Mouse (Mus musculus): ENCODE data around the gene Lrig2.

Lrig2 gene

GRCm38 (mm10) chr3:104501648-104502047 is 10.1 kb downstream of the Lrig2 start:
- no peak for DNase-seq

DNA sequence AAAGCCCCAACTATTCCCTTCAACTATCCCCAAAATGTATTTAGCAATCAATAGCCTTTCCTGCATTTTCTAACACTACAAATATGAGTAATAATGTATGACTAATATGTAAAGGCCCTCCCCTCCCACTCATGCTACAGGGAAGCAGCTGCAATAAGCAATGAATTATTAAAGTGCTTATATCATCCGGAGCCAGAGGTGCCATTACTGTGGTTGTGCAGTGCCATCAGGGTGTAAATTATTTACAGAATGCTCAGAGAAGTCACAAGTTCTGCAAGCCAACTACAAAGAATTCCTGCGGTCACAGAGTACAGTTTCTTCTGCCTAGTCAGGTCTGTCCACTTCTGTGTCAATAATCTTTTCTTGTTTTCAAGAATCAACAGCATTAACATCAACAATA is 10.8 kb downstream of the Lrig2 start:
- DNase-seq, result no peak

DNA sequence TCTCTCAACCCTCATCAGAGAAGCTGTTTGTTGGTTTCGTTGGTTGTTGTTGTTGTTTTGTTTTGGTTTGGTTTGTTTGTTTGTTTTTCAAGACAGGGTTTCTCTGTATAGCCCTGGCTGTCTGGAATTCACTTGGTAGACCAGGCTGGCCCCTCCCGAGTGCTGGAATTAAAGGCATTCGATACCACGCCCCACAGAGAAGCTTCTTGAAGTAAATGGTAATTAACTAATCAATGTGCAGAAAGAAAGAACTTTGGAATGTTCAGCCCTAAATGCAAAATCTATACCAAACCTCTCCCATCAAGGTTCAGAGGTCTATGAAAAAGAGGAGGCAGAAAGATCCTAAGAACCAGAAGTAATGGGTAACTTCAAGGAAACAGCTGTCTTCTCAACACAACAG is 15.5 kb downstream of the Lrig2 start:
- DNase-seq, result no peak

DNA sequence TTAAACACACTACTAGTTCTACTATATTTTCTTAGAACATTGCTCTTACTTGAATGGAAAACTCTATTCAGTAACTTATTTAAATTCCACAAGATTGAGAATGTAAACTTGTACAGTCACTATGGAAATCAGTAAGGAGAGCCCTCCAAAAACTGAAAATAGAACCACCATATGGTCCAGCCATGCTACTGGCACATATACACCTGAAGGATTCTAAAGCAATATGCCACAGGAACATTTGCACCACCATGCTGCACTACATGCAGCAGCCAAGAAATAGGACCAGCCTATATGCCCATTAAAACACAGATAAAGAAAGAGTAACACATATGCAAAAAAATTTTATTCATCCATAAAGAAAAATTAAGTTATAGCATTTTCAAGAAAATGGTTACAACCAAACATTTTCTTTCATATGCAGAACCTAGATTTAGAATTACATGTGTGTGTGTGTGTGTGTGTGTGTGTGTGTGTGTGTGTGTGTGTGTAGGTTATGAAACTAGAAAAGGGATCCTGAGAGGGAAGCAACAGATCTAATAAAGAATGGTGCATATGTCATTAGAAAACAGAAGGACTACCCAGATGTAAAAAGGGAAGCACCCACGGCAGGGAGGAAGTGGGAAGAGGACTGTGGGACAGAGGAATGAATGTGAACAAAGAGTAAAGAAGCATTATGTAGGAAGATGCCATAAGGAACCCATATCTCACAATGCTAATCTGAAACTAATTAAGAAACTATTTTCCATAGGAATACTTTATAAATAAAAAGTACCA is 30.6 kb downstream of the Lrig2 start:
- DNase-seq, result no peak

GRCm38 (mm10) chr3:104478056-104478455 is 33.7 kb downstream of the Lrig2 start:
- DNase-seq, result no peak

DNA sequence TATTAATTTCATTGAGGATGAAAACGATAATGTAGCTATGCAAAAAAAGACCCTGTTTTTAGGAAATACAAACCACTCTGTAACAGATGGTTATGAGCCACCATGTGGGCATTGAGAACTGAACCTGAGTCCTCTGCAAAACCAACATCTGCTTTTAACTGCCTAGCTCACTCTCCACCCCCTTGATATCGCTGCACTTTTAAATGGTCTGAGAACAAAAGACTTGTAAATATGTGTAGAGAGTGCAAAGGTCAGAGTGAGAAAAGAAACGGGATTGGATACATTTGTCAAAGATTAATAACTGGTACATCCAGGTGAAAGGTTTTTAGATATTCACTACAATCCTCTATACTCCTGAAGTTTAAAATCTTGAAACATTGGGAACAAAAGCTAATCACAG is 42.3 kb downstream of the Lrig2 start:
- DNase-seq, result no peak

DNA sequence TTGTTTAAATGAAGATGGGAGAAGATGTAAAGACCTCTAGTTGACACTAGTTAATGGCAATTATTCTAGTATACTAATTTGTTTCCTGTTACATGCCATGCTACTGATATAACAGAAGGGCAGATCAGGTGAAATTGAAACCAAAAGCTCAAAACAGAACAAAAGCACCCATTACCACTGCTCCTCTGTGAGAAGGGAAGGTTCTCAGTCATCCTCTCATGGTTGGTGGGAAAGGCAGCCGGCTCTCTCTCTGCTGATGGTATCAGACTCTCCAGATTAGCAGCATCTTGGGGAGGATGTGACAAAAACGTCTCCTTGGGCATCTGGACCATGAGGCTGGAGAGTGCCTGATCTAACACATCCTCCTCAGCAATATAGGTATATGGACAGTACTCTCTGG is 50.5 kb downstream of the Lrig2 start:
- DNase-seq, result no peak

- no peak for DNase-seq
Measured at GRCm38 (mm10) chr3:104458588-104458987, 53.1 kb downstream of the Lrig2 start.

DNA sequence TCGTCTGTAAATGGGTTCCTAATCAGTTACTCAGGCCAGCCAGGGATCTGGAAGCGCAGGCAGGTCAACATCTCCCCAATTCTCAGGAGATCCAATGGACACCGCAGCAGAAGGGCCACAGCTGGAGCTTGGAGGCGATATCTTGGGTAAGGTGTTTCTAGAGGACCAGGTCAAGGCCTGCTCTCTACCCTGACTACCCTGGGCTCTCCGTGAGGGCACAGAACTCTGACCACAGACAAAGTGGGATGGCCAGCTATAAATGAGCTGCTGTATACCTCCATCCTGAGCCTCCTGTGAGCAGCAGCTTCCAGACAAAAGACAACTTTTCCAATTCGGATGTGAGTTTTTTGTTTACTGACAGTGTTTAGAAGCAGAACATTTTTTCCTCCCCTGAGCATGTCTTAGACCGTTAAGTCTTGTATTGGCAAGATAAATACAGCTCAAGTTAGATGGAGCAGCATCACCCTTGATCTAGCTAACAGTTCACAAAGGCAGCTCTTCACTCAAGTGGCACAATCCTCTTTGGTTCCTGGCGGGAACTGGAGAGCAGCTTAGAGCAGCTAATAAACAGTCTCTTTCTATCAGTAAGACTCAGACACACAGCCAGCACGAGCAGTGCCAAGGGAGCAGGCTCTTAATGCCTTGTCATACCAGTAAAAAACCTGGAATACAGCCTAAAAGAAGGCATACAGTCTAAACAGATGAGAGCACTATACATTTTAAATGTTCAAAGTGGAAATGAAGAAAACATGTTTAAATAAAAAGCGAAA is 56.0 kb downstream of the Lrig2 start:
- no peak for DNase-seq

GRCm38 (mm10) chr3:104447240-104447639 is 64.5 kb downstream of the Lrig2 start:
- no peak for DNase-seq

DNA sequence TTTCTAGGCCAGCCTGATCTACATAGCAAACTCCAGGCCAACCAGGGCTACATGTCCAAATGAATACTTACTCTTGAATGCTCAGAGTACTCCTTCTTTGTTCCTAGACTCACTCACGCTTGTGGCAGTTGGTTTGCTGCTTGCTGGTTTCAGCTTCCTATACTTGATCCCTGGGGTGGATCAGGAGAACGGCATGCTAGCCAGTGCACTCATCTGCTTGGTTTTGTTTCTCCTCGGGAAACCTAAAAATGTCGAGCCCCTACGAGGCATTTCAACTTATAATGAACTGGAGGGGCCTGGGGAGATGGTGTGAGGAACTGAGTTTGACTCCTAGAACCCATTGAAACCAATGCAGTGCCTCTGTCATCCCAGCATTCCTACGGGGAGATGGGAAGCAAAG is 65.0 kb downstream of the Lrig2 start:
- no peak for DNase-seq

- DNase-seq, result no peak
Measured at GRCm38 (mm10) chr3:104445576-104445975, 66.1 kb downstream of the Lrig2 start.

DNA sequence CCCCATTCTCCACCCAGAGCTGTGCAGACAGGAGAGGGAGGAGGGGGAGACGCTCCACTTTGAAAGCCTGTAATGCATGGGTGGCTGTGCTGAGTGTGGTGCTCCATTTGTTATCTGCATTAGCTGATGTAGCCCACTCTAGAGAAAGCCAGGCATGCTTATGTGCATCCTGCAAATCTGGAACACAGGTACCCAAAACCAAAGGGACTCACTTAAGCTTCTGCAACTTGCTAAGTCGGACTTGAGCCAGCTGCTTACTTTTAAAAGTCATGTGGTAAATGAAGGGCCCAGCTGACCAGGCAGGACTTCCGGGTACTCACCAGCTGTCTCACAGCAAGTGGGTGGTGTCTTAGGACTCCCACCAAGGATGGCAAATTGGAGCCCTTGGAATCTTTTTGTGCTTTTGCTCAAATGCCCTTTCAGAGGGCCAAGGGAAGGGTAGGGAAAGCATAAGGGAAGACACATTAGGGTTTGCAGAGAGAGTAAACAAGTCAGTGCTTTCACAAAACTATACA is 66.7 kb downstream of the Lrig2 start:
- DNase-seq, result no peak

DNA sequence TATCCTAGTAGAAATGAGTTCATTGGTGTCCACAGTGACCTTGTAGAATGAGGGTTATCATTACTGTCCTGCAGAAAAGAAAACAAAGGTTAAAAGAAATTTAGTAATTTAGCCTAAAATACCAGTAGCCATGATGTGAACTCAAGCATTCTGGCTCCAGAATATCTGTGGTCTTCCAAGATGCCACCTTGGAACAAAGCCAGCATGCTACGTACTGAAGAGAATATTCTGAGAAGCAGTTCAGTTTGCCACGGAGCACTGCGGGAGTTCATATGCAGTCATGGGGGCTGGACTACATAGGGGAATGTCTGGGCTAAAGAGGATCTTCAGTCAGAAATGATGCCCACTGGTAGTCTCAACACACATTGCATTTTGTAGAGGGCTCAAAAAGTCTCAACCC is 67.6 kb downstream of the Lrig2 start:
- no peak for DNase-seq

DNA sequence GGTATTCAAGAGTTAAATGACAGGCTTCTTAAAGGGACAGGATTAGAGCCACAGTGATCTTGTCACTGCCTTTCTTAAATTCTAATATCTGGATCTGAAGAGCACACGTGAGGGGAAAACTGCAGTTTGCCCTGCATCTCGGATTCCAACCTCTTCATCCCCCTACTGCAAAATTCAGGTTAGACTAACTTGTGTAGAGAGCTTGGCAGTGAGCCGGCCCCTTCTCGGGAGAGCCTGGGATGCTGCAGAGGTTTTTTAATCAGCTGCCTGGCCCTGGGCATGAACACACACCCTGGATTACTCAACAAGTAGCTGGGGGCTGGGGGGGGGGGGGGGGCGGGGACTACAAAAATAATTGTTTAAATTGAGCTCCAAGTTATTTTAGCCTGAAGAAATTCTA is 69.4 kb downstream of the Lrig2 start:
- peak in 1 of 2 experiments; percentile 12 for DNase-seq

- DNase-seq, result peak; percentile 89 to 92
Measured at GRCm38 (mm10) chr3:104441870-104442283, 69.8 kb downstream of the Lrig2 start.

GRCm38 (mm10) chr3:104441435-104441834 is 70.3 kb downstream of the Lrig2 start:
- no peak for DNase-seq

DNA sequence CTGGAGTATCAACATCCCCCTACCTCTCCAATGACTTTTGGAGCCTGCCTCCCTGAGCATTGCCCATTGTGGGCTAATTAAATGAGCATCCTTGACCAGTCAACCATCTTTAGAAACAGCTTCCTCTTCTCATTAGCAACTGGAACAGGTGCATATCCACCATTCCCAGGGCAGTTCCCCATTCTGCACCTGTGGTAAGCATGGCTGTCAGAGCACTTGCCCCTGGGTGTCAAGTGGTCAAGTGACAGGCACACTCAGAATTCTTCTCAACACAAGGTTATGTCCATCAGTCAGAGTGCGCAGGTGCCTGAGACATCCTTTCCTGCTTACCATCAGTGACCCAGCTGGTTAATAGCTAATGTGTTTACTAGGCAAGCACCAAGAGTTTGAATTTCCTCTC is 72.9 kb downstream of the Lrig2 start:
- no peak for DNase-seq

DNA sequence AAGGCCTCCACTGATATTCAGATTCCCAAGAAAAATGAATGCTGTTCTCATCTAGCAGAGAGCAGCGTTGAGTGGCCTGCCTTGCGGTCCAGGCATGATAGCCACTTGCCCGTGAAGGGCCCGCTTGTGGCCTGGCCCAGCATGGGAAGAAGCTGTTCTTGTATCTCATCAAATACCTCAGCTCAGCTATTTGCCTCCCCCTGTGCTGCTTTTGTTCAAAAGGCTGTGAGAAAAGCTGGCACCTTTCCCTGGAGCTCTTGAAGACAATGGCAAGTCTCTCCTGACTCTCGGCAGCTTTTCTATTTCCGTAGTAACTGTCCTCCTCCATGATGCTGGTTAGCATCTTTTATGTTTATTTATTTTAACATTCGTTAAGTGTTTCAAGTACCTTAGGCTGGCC is 74.1 kb downstream of the Lrig2 start:
- no peak for DNase-seq

DNA sequence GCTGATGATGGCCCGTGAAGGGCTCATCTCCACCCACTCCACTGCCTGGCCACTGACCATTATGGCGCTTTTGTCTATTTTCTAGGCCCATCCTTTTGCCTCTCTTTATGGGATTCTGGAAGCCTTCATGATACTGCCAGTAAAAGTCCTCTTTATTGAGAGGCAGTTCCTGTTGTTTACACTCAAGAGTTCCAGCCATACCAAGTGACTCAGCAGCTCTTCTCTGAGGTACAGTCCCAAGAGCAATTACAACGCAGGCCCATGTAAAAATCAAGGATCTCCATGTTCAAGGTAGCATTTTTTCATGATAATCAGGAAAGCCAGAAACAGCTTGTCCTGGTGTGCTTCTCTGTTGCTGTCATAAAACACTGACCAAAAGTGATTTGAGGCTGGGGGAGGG is 75.8 kb downstream of the Lrig2 start:
- DNase-seq, result no peak

DNA sequence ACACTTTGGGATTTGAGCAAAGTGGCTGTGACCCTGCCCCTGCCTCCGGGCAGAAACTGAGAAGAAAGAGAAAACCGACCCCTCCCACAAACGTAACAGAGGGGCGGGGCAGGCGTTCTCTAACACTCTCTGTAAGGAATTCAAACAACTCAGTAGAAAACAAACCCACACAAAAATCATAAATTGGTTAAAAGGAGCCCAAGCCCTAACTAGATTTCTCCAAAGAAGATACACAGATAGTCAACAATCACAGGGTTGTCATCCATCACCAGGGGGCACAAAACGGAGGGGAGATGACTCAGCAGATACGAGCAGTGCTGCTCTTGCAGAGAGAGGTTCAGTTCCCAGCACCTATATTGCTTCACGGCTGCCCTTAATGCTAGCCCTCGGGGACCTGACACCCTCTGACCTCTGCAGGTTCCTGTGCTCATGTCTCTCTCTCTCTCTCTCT is 77.4 kb downstream of the Lrig2 start:
- peak in 1 of 2 experiments; percentile 19 for DNase-seq

DNA sequence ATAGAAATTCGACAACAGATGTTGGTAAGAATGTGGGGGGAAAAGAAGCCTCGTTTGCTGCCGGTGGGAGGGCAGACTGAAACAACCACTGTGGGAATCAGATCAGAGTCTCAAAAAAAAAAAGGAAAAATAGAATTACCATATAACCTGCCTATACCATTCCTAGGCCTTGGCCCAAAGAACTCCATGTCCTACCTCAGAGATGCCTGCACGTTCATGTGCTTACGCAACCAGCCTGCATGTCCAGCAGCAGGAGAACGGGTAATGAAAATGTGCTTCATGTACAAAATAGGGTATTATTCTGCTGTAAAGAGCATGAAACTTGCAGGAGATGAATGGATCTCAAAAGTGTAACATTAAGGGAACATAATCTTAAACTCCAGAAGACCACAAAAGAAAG is 79.1 kb downstream of the Lrig2 start:
- no peak for DNase-seq

DNA sequence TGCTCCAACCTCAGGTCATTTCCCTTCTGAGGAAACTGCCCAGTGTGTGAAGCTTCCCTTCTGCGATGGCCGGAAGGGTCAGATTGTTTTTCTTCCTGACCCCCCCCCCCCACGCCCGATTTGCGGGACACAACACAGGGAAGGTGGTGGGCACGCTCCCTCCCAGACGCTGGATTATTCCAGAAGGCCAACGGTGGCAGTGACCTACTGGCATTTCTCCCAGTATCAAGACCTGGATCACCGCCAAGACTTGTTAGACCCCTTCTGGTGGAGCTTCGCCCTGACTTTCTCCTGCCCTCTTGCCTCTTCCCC is 79.9 kb downstream of the Lrig2 start:
- DNase-seq, result no peak

DNA sequence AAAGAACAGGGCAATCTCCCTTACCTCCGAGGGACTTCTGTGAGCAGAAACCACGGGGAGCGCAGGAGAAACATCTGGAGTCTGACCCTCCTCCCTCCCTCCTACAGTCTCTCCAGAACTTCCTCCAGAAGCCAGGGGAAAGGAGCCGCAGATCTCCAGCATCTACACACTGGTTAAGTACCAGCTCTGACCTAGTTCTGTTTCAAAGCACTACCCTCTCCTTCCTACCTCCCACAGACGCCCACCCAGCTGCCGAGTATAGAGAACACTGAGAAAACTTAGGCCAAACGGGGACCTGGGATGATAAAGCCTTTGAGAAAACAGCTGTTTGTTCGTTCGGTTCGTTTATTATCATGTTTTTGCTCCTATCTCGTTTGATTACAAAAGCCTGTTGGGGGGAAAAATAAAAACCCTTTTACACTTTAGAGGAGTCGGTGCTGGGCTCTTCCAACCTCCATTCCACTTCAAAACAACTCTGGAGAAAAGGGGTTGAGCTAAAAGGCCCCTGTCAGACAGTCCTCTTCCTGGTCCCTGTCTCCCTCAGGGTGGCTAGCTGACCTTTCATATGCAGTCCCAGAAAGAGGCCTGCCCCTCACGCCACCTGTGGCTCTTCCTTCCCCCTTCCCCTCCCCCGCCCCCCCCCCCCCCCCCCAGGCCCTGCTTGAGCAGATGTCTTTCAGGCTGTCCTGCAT is 80.4 kb downstream of the Lrig2 start:
- peak in 1 of 2 experiments; percentile 22 for DNase-seq

All from thymus, postnatal 36 days (tissue).